In genomic region chr8:45021911-45022665, GRCm38 (mm10) we compare ENCODE assay signal across 10 mouse cellular contexts. TPM values are rescaled to one million over a fixed set of nuclear protein-coding genes. Genes with fewer than 3 reads are reported as not detected.
DNase-seq lines count a peak whose midpoint lies in the region; ATAC-seq lines count a peak whose summit lies in the region.
"Had no signal": no experiment of that assay in that cellular context is flagged by ENCODE, and none has a peak within 500 bp of the region (broad histone marks: within the 10 kb centered on the region; RNA-seq: fewer than 3 reads in every experiment).

No protein-coding gene starts in this region.

- no peaks in the 10 kb centered on the region for H3K9me3 ChIP-seq in forebrain, embryonic 15.5 days
- H3K9me3 ChIP-seq in forebrain, embryonic 12.5 days = no peaks in the 10 kb centered on the region
- peaks cover 21% of the 10 kb centered on the region for H3K9me3 ChIP-seq in hindbrain, embryonic 10.5 days

- no peak overlapping the region for H3K9ac ChIP-seq in forebrain, embryonic 15.5 days (replicated peaks)
- no peak overlapping the region for H3K9ac ChIP-seq in forebrain, embryonic 12.5 days

- no peak for ATAC-seq in forebrain, embryonic 15.5 days (replicated peaks)
- ATAC-seq in forebrain, embryonic 12.5 days (ENCODE audit: low FRiP score) = no peak

- H3K4me1 ChIP-seq in forebrain, embryonic 15.5 days = 0 out of 2 replicates have a peak, but pooled peaks cover 6% of the 10 kb centered on the region
- no peaks in the 10 kb centered on the region for H3K4me1 ChIP-seq in forebrain, embryonic 12.5 days
- no peaks in the 10 kb centered on the region for H3K4me1 ChIP-seq in hindbrain, embryonic 10.5 days (replicated peaks)

- H3K27me3 ChIP-seq in forebrain, embryonic 15.5 days = no peaks in the 10 kb centered on the region
- no peaks in the 10 kb centered on the region for H3K27me3 ChIP-seq in forebrain, embryonic 12.5 days
- H3K27me3 ChIP-seq in hindbrain, embryonic 10.5 days (ENCODE audit: insufficient read depth, poor library complexity, severe bottlenecking) = no peaks in the 10 kb centered on the region

- H3K4me2 ChIP-seq in forebrain, embryonic 15.5 days (replicated peaks) = peak overlapping the region; percentile 8; the same call in 1 of the 2 replicates
- H3K4me2 ChIP-seq in forebrain, embryonic 12.5 days = no peak overlapping the region
- H3K4me2 ChIP-seq: liver, embryonic 11.5 days; midbrain, embryonic 11.5 days had no signal

- intact Hi-C loops in heart, postnatal 10 days (cut with DNase I) = no loop called here
- intact Hi-C loops in left cerebral cortex, postnatal 25 days (cut with DNase I) = no loop called here

- no peak overlapping the region for H3K4me3 ChIP-seq in forebrain, embryonic 15.5 days
- no peak overlapping the region for H3K4me3 ChIP-seq in forebrain, embryonic 12.5 days (replicated peaks)
- no peak overlapping the region for H3K4me3 ChIP-seq in hindbrain, embryonic 10.5 days

- WGBS in forebrain, embryonic 15.5 days = 84% methylated on average over 21 of the region's 21 CpGs
- 94% methylated on average over 21 of the region's 21 CpGs for WGBS in forebrain, embryonic 12.5 days
- WGBS in hindbrain, embryonic 10.5 days = 93% methylated on average over 21 of the region's 21 CpGs

- peak overlapping the region; percentile 25; the same call in 1 of the 2 replicates for H3K27ac ChIP-seq in forebrain, embryonic 15.5 days (replicated peaks)
- no peak overlapping the region for H3K27ac ChIP-seq in forebrain, embryonic 12.5 days
- no peak overlapping the region for H3K27ac ChIP-seq in hindbrain, embryonic 10.5 days

- peak; percentile 79 to 82 for DNase-seq in cerebellum, adult 18-20 months
- DNase-seq in heart, postnatal 10 days = peak; percentile 33 to 46
- DNase-seq in left cerebral cortex, postnatal 25 days (ENCODE audit: low spot score in 2 of 2) = peak; percentile 56 to 90
- no peak for DNase-seq in ovary, postnatal 10 days (ENCODE audit: low spot score)
- DNase-seq in hindbrain, embryonic 10.5 days (ENCODE audit: low spot score) = no peak
- no peak for DNase-seq in adrenal gland, adult 18-20 months (ENCODE audit: low spot score in 2 of 2)

- peaks cover 41% of the 10 kb centered on the region for H3K36me3 ChIP-seq in forebrain, embryonic 15.5 days
- peaks cover 73% of the 10 kb centered on the region for H3K36me3 ChIP-seq in forebrain, embryonic 12.5 days (replicated peaks)
- peaks cover 97% of the 10 kb centered on the region for H3K36me3 ChIP-seq in hindbrain, embryonic 10.5 days

RNA-seq across cellular contexts. Expression of gene Mtnr1a, which starts 46.8 kb away (rescaled TPM):
- 0.15 TPM in 1 of 2 replicates, not detected in the other for polyA plus RNA-seq in forebrain, embryonic 15.5 days (2015; fragmentation: Nextera tagmentation; extraction: Ambion mirVana)
- 0.11 TPM in 1 of 2 replicates, not detected in the other for polyA plus RNA-seq in forebrain, embryonic 12.5 days (2016; fragmentation: Nextera tagmentation; extraction: Ambion mirVana)
- not detected for total RNA-seq in heart, postnatal 10 days (2021)
- total RNA-seq in left cerebral cortex, postnatal 25 days (2021) = not detected
- polyA plus RNA-seq in hindbrain, embryonic 10.5 days (2016; fragmentation: Nextera tagmentation; extraction: Ambion mirVana) = 0.16 and 0.41 TPM in 2 replicates
- not detected for total RNA-seq in adrenal gland, adult 18-20 months (2021)
- polyA plus RNA-seq: liver, embryonic 11.5 days had no signal

Comparison
In these comparisons a context has a peak if more than half of its experiments do, and no peak if none do; other contexts are left out.
1. DNase-seq: peak in cerebellum, adult 18-20 months (2 of 2), heart, postnatal 10 days (2 of 2) and left cerebral cortex, postnatal 25 days (2 of 2); none in ovary, postnatal 10 days (single experiment), hindbrain, embryonic 10.5 days (single experiment) and adrenal gland, adult 18-20 months (0 of 2).